In the genomic region with DNA sequence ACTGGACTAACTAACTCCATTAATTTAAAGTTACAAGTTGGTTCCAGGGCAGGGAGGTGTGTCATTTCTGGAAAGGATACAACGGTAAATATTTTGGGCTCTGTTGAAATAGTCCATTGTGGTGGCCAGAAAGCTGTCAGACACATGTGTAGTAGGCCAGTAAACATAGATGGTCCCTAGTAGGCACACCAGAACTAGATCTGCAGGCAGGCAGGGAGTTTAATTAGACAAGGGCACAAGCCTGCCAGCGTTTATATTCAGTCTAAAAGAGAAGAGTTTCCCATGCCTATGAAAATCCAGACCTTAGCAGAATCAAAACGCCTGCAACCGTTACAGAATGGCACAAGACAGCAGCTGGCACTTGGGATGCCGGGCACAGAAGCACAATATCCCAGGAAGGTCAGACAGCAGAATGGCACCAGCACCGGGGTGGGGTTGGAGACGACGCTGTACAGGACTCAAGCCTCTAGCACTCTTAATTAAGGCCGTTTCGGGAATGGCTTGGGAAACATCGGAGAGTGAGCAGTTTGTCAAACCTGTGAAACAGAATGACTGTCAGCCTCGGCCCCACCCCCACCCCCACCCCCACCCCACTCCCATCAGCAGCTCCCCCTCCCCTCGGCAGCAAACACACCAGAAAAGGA, we compare ENCODE assay signal across 9 mouse cellular contexts.
DNase-seq lines count a peak whose midpoint lies in the region; ATAC-seq and TF ChIP-seq lines count a peak whose summit lies in the region.
"Had no signal": no experiment of that assay in that cellular context is flagged by ENCODE, and none has a peak within 500 bp of the region (broad histone marks: within the 10 kb centered on the region; RNA-seq: fewer than 3 reads in every experiment).

No protein-coding gene starts in this region.

- no peaks in the 10 kb centered on the region for H3K27me3 ChIP-seq in heart, embryonic 12.5 days (replicated peaks)
- peaks cover 64% of the 10 kb centered on the region for H3K27me3 ChIP-seq in midbrain, embryonic 12.5 days

- intact Hi-C loops in gastrocnemius, postnatal 36 days (cut with DNase I): no loop called here

- H3K9ac ChIP-seq in heart, embryonic 12.5 days: no peak overlapping the region
- H3K9ac ChIP-seq in midbrain, embryonic 12.5 days (replicated peaks): 0 out of 2 replicates have a peak overlapping the region, but pooled peaks have one; percentile 11

- no peak for DNase-seq in heart, postnatal 4 days
- no peak for DNase-seq in gastrocnemius, postnatal 36 days
- DNase-seq: spleen, adult 18-20 months had no signal

- H3K27ac ChIP-seq in heart, embryonic 12.5 days (ENCODE audit: poor library complexity, severe bottlenecking): no peak overlapping the region
- no peak overlapping the region for H3K27ac ChIP-seq in cortical plate, adult 2 months (ENCODE audit: insufficient read depth, low read length)
- peak overlapping the region; percentile 52 for H3K27ac ChIP-seq in midbrain, embryonic 12.5 days (replicated peaks)

- no peak for TF ChIP-seq POLR2A in cortical plate, adult 2 months (IDR thresholded peaks at IDR 0.05; ENCODE audit: extremely low read depth, insufficient read depth, low read length)

- no peak for TF ChIP-seq CTCF in cortical plate, adult 2 months (IDR thresholded peaks at IDR 0.05; ENCODE audit: extremely low read depth, insufficient read depth, low read length)

- no peaks in the 10 kb centered on the region for H3K9me3 ChIP-seq in heart, embryonic 12.5 days (replicated peaks)
- H3K9me3 ChIP-seq in midbrain, embryonic 12.5 days: no peaks in the 10 kb centered on the region

- H3K4me2 ChIP-seq in heart, embryonic 12.5 days: peak overlapping the region; percentile 46
- H3K4me2 ChIP-seq in midbrain, embryonic 12.5 days (replicated peaks): peak overlapping the region; percentile 42

- H3K4me3 ChIP-seq in heart, embryonic 12.5 days: peak overlapping the region; percentile 8; the same call in 1 of the 2 replicates
- 0 out of 2 replicates have a peak overlapping the region, but pooled peaks have one; percentile 28 for H3K4me3 ChIP-seq in cortical plate, adult 2 months (ENCODE audit: insufficient read depth, low read length)
- H3K4me3 ChIP-seq in midbrain, embryonic 12.5 days: peak overlapping the region; percentile 12

- 34% methylated on average over 13 of the region's 13 CpGs for WGBS in heart, embryonic 12.5 days
- 30% methylated on average over 13 of the region's 13 CpGs for WGBS in midbrain, embryonic 12.5 days

- no peak for ATAC-seq in heart, embryonic 12.5 days (ENCODE audit: insufficient number of reproducible peaks, low FRiP score)
- 0 out of 2 replicates have a peak, but pooled peaks have one; percentile 14 for ATAC-seq in granulocyte monocyte progenitor cell, adult 5-6 weeks (replicated peaks; ENCODE audit: poor library complexity, severe bottlenecking)
- peak; percentile 63; the same call in 1 of the 2 replicates for ATAC-seq in midbrain, embryonic 12.5 days (ENCODE audit: low FRiP score, low read depth)
- ATAC-seq in megakaryocyte, adult 5-6 weeks (ENCODE audit: poor library complexity, severe bottlenecking): no peak
- ATAC-seq in monocyte, adult 5-6 weeks (replicated peaks; ENCODE audit: insufficient number of reproducible peaks, low FRiP score, low TSS enrichment, poor library complexity, severe bottlenecking): no peak

- H3K4me1 ChIP-seq in heart, embryonic 12.5 days (replicated peaks): 0 out of 2 replicates have a peak, but pooled peaks cover 3% of the 10 kb centered on the region
- H3K4me1 ChIP-seq in cortical plate, adult 2 months (ENCODE audit: control insufficient read depth, insufficient read depth, low read length): peaks cover 3% of the 10 kb centered on the region; the same call in 1 of the 2 replicates
- peaks cover 10% of the 10 kb centered on the region for H3K4me1 ChIP-seq in midbrain, embryonic 12.5 days

- H3K36me3 ChIP-seq in heart, embryonic 12.5 days: no peaks in the 10 kb centered on the region
- no peaks in the 10 kb centered on the region for H3K36me3 ChIP-seq in midbrain, embryonic 12.5 days

Comparison
In these comparisons a context has a peak if more than half of its experiments do, and no peak if none do; other contexts are left out.
1. ATAC-seq: peak in granulocyte monocyte progenitor cell, adult 5-6 weeks (single experiment) and midbrain, embryonic 12.5 days (single experiment); none in heart, embryonic 12.5 days (single experiment), megakaryocyte, adult 5-6 weeks (single experiment) and monocyte, adult 5-6 weeks (single experiment).
2. Peak in every context shown above with its lines, with median percentiles within 50 percentile points of each other: H3K4me3 ChIP-seq.